Mouse (Mus musculus): ENCODE data around the gene Ncoa6.

Gene Ncoa6

GRCm38 (mm10) chr2:155442916-155443315 is 30.8 kb downstream of the Ncoa6 start:
- no peak for DNase-seq (ENCODE audit: low read depth, low spot score)

DNA sequence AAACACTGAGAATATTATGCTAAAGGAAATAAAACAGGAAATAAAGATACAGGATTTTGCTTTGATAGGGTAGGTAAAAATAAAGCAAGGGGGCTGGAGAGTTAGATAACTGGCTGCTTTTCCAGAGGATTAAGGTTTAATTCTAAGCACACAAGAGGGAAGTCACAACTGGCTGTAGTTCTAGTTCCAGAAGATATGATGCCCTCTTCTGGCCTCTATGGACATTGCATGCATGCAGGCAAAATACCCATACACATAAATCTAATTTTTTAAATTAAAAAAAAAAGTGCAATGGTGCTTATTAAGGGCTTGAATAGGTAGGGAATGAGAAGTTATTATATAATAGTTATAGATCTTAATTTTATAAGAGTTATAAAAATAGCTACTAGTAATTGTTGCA is 37.2 kb downstream of the Ncoa6 start:
- DNase-seq (ENCODE audit: low read depth, low spot score) = no peak

DNA sequence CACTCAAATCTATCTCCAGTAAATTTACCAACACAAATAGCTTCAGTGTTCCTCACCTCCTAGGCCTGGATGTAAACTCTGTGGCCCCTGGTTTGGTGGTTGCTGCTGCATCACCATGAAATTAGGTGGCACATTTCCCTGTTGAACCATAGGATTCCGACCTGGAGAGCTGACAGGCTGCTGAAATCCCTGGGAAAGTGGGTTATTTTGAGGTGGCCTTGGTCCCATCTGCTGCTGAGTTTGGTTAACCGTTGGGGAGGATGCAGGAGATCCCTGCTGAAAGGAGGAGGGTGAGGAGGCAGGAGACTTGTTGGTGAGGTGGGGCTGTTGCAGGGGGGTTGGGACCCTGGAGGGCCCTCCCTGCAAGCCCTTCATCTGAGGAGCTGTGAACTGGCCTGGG is 52.8 kb downstream of the Ncoa6 start:
- DNase-seq (ENCODE audit: low read depth, low spot score) = no peak

GRCm38 (mm10) chr2:155404635-155405034 is 69.1 kb downstream of the Ncoa6 start:
- no peak for DNase-seq (ENCODE audit: low read depth, low spot score)

DNA sequence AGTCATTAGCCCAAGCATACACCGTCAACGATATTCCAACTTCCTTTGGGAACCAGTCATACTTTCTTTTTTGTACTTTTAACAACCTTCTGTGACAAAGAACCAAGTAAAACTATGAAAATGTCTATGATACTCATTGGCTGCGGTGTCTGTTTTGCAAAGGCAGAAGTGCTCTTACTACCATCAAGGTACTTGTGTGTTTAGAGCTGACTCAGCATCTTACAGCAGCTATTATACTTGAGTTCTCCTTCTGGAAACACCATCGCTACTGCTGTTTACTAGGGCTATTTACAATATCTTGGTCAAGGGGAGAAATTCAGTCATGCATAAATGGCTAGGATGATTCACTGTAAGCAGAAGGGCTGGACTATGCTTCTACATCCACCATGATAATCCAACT is 71.8 kb downstream of the Ncoa6 start:
- no peak for DNase-seq (ENCODE audit: low read depth, low spot score)

GRCm38 (mm10) chr2:155400276-155400675 is 73.4 kb downstream of the Ncoa6 start:
- DNase-seq (ENCODE audit: low read depth, low spot score) = no peak

DNA sequence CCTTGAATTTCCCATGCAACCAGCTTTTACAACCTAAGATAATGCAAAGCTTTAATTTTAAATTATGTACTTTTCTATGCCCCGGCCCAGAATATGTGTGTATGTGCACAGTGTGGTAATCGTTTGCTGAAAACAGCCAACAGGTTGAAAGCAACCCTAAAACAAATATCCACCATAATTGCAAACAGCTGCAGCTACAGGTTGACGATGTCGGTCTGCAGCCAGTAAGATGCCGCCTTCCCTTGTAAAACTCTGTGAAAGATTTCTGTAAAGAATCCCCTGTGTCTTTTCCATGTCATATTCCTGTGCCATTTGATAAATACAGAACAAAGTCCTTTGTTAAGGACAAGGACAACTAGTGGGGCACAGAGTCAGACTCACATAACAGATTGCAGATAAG is 79.1 kb downstream of the Ncoa6 start:
- no peak for DNase-seq (ENCODE audit: low read depth, low spot score)

GRCm38 (mm10) chr2:155388573-155388972 is 85.1 kb downstream of the Ncoa6 start:
- DNase-seq (ENCODE audit: low read depth, low spot score) = no peak

DNA sequence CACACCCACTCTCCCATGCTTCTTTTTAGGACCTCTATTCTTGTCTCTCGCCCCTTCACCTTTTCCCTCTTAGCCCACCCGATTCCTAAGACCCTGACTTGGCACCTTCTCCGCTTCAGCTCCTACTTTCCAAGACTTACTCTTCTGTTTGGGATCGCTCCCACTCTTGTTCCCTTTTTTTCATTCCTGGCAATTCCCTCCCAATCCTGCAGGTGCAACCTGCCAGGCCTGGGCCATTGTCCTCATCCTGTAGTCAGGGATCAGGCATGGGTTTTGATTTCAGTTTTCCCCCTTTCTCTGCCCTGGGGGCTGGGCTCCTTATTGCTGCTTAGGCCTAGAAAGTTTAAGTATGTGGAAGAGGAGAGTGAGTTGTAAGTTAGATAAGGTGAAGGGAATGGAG is 86.6 kb downstream of the Ncoa6 start:
- no peak for DNase-seq (ENCODE audit: low read depth, low spot score)

- DNase-seq (ENCODE audit: low read depth, low spot score) = no peak
Observed at GRCm38 (mm10) chr2:155386534-155386899, 87.2 kb downstream of the Ncoa6 start.

- DNase-seq (ENCODE audit: low read depth, low spot score) = no peak
Observed at GRCm38 (mm10) chr2:155385731-155386533, 87.8 kb downstream of the Ncoa6 start.

DNA sequence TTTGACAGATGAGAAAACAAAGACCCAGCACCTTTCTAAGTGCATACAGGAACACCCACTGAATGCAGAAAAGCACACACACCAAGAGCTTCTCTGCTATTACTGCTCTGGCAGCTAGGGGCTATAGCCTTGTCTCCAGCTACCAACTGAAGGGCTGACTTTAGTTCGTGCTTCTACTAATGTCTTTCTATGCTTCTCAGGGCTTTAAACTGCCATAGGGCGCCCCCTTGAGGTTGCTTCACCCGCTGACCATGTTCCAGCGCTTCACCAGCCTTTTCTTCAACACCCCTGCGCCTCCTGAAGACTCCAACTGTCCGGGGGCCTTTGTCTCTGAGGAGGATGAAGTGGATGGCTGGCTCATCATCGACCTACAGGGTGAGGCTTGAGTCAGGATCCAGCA is 88.6 kb downstream of the Ncoa6 start:
- DNase-seq (ENCODE audit: low read depth, low spot score) = peak; percentile 74

GRCm38 (mm10) chr2:155382791-155383438 is 90.8 kb downstream of the Ncoa6 start:
- no peak for DNase-seq (ENCODE audit: low read depth, low spot score)

GRCm38 (mm10) chr2:155382332-155382700 is 91.4 kb downstream of the Ncoa6 start:
- no peak for DNase-seq (ENCODE audit: low read depth, low spot score)

- peak; percentile 94 for DNase-seq (ENCODE audit: low read depth, low spot score)
Observed at GRCm38 (mm10) chr2:155381643-155382331, 91.9 kb downstream of the Ncoa6 start.

DNA sequence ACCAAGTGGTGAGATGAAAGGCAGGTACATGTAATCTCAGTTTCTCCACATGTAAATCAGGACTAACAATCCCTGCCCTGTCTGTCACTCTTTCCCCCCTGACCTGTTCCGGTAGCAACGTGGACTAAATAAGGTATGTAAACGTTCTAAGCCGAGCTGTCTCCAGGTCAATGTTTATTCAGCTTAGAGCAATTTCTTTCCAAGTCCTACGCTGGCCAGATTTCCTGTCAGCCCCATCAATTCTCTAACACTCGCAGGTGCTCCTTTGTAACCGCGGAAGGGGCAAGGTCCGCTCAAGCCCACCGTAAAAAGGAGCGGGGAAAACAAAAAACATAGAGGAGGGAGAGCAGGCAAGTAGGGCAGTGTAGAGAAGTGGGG is 92.6 kb downstream of the Ncoa6 start:
- no peak for DNase-seq (ENCODE audit: low read depth, low spot score)

- no peak for DNase-seq (ENCODE audit: low read depth, low spot score)
Observed at GRCm38 (mm10) chr2:155380261-155381059, 93.2 kb downstream of the Ncoa6 start, which contains the start of gene Trp53inp2. Gene Trp53inp2, plus strand, starts transcription at chr2:155381059.

- DNase-seq (ENCODE audit: low read depth, low spot score) = no peak
Observed at GRCm38 (mm10) chr2:155376191-155376590, 97.5 kb downstream of the Ncoa6 start.

DNA sequence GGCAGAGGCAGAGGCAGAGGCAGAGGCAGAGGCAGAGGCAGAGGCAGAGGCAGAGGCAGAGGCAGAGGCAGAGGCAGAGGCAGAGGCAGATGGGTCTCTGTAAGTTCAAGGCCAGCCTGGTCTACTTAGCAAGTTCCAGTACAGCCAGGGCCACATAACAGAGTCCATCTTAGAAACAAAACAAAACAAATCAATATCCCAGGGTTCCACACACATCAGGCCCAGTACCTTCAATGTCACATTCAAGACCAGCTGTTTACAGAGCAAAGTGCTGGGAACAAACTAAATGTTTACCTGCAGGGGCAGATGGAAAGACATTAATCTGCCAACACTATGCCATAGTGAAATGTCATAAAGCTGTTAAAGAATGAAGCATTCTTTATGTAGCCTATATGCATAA is 99.2 kb downstream of the Ncoa6 start:
- no peak for DNase-seq (ENCODE audit: low read depth, low spot score)

GRCm38 (mm10) chr2:155373886-155374285 is 99.8 kb downstream of the Ncoa6 start:
- DNase-seq (ENCODE audit: low read depth, low spot score) = no peak

GRCm38 (mm10) chr2:155373302-155373701 is 100.4 kb downstream of the Ncoa6 start:
- no peak for DNase-seq (ENCODE audit: low read depth, low spot score)

- DNase-seq (ENCODE audit: low read depth, low spot score) = no peak
Observed at GRCm38 (mm10) chr2:155372451-155372850, 101.2 kb downstream of the Ncoa6 start.
